Mouse (Mus musculus): Measurements from ENCODE around the gene Dnajc11. TPM values are rescaled to one million over a fixed set of nuclear protein-coding genes. Genes with fewer than 3 reads are reported as not detected.
A peak's percentile ranks its signal among the peaks of the same experiment; 100 is the strongest.

The Dnajc11 gene
- polyA plus RNA-seq, 1 experiment from 2014 or later: 29.2 TPM

- TF ChIP-seq CTCF (IDR thresholded peaks at IDR 0.05; ENCODE audit: low read depth) (no peak), EP300 (IDR thresholded peaks at IDR 0.05; ENCODE audit: low read depth) (no peak)
- no peaks in the 10 kb centered on the region for H3K9me3 ChIP-seq (ENCODE audit: low read length)
- H3K27ac ChIP-seq (ENCODE audit: low read depth): peak overlapping the region; percentile 78
- no peak for DNase-seq
- ATAC-seq: peak; percentile 2
- peaks cover 5% of the 10 kb centered on the region for H3K27me3 ChIP-seq (ENCODE audit: insufficient read depth, low read length)
- peaks cover 14% of the 10 kb centered on the region for H3K36me3 ChIP-seq (replicated peaks; ENCODE audit: insufficient read depth, low read length)
- WGBS (ENCODE audit: insufficient replicate concordance): 2% methylated on average over 47 of the region's 111 CpGs
- peak overlapping the region; percentile 100 for H3K4me2 ChIP-seq (ENCODE audit: low read depth, low read length)
- peak overlapping the region; percentile 97 for H3K4me3 ChIP-seq (ENCODE audit: low read depth, low read length)
- H3K4me1 ChIP-seq (ENCODE audit: insufficient read depth): peaks cover 17% of the 10 kb centered on the region
- H3K9ac ChIP-seq (replicated peaks): peak overlapping the region; percentile 95
Measured at GRCm38 (mm10) chr4:151995371-151996172, 62.1 kb downstream of the Dnajc11 start.

GRCm38 (mm10) chr4:151996173-151996950, 62.9 kb downstream of the Dnajc11 start, which contains the start of gene Phf13:
Gene Phf13 (minus strand): TSS chr4:151996258.
- peak within 1 kb of the TSS; percentile 95 for H3K9ac ChIP-seq (replicated peaks)
- WGBS (ENCODE audit: insufficient replicate concordance): 2% methylated on average over 58 of the region's 94 CpGs
- peaks cover 17% of the 10 kb centered on the region for H3K4me1 ChIP-seq (ENCODE audit: insufficient read depth)
- peak; percentile 96 for ATAC-seq
- peak; percentile 99 for DNase-seq
- TF ChIP-seq CTCF (IDR thresholded peaks at IDR 0.05; ENCODE audit: low read depth) (no peak), EP300 (IDR thresholded peaks at IDR 0.05; ENCODE audit: low read depth) (no peak)
- H3K27me3 ChIP-seq (ENCODE audit: insufficient read depth, low read length): peaks cover 5% of the 10 kb centered on the region
- H3K36me3 ChIP-seq (replicated peaks; ENCODE audit: insufficient read depth, low read length): peaks cover 8% of the 10 kb centered on the region
- H3K9me3 ChIP-seq (ENCODE audit: low read length): no peaks in the 10 kb centered on the region
- peak within 1 kb of the TSS; percentile 100 for H3K4me2 ChIP-seq (ENCODE audit: low read depth, low read length)
- peak within 1 kb of the TSS; percentile 98 for H3K27ac ChIP-seq (ENCODE audit: low read depth)
- H3K4me3 ChIP-seq (ENCODE audit: low read depth, low read length): peak within 1 kb of the TSS; percentile 97

- peak overlapping the region; percentile 82 for H3K9ac ChIP-seq (replicated peaks)
Measured at GRCm38 (mm10) chr4:151996951-151997222, 63.4 kb downstream of the Dnajc11 start.

GRCm38 (mm10) chr4:151997701-151998100, 64.2 kb downstream of the Dnajc11 start:
- Histone ChIP-seq H3K4me3 (ENCODE audit: low read depth, low read length) (peak overlapping the region; percentile 97; the same call in 1 of the 2 replicates), H3K9ac (replicated peaks) (peak overlapping the region; percentile 82; the same call in 1 of the 2 replicates), H3K36me3 (replicated peaks; ENCODE audit: insufficient read depth, low read length) (no peaks in the 10 kb centered on the region), H3K4me1 (ENCODE audit: insufficient read depth) (peaks cover 17% of the 10 kb centered on the region), H3K27me3 (ENCODE audit: insufficient read depth, low read length) (peaks cover 5% of the 10 kb centered on the region), H3K4me2 (ENCODE audit: low read depth, low read length) (peak overlapping the region; percentile 100), H3K9me3 (ENCODE audit: low read length) (no peaks in the 10 kb centered on the region), H3K27ac (ENCODE audit: low read depth) (no peak overlapping the region)
- TF ChIP-seq CTCF (IDR thresholded peaks at IDR 0.05; ENCODE audit: low read depth) (no peak), EP300 (IDR thresholded peaks at IDR 0.05; ENCODE audit: low read depth) (no peak)
- WGBS (ENCODE audit: insufficient replicate concordance): 53% methylated on average over 3 of the region's 3 CpGs
- no peak for DNase-seq
- no peak for ATAC-seq

More at GRCm38 (mm10) chr4:151996951-151997222, 63.4 kb downstream of the Dnajc11 start:
- 2% methylated on average over 13 of the region's 13 CpGs for WGBS (ENCODE audit: insufficient replicate concordance)
- TF ChIP-seq CTCF (IDR thresholded peaks at IDR 0.05; ENCODE audit: low read depth): no peak
- TF ChIP-seq EP300 (IDR thresholded peaks at IDR 0.05; ENCODE audit: low read depth): no peak
- peak overlapping the region; percentile 100 for H3K4me2 ChIP-seq (ENCODE audit: low read depth, low read length)
- no peak for DNase-seq
- peaks cover 5% of the 10 kb centered on the region for H3K27me3 ChIP-seq (ENCODE audit: insufficient read depth, low read length)
- peak overlapping the region; percentile 97 for H3K4me3 ChIP-seq (ENCODE audit: low read depth, low read length)
- peaks cover 3% of the 10 kb centered on the region for H3K36me3 ChIP-seq (replicated peaks; ENCODE audit: insufficient read depth, low read length)
- peak overlapping the region; percentile 98 for H3K27ac ChIP-seq (ENCODE audit: low read depth)
- no peaks in the 10 kb centered on the region for H3K9me3 ChIP-seq (ENCODE audit: low read length)
- peaks cover 17% of the 10 kb centered on the region for H3K4me1 ChIP-seq (ENCODE audit: insufficient read depth)
- no peak for ATAC-seq

- WGBS (ENCODE audit: insufficient replicate concordance): 34% methylated on average over 3 of the region's 3 CpGs
Measured at GRCm38 (mm10) chr4:151999481-151999880, 66.0 kb downstream of the Dnajc11 start.

GRCm38 (mm10) chr4:152000906-152001305, 67.4 kb downstream of the Dnajc11 start:
- DNase-seq (no peak), ATAC-seq (no peak)
- no peaks in the 10 kb centered on the region for H3K27me3 ChIP-seq (ENCODE audit: insufficient read depth, low read length)
- H3K4me3 ChIP-seq (ENCODE audit: low read depth, low read length): no peak overlapping the region
- 47% methylated on average over 4 of the region's 4 CpGs for WGBS (ENCODE audit: insufficient replicate concordance)
- no peak overlapping the region for H3K4me2 ChIP-seq (ENCODE audit: low read depth, low read length)
- no peak overlapping the region for H3K9ac ChIP-seq (replicated peaks)
- H3K9me3 ChIP-seq (ENCODE audit: low read length): no peaks in the 10 kb centered on the region
- H3K36me3 ChIP-seq (replicated peaks; ENCODE audit: insufficient read depth, low read length): no peaks in the 10 kb centered on the region
- H3K4me1 ChIP-seq (ENCODE audit: insufficient read depth): peaks cover 8% of the 10 kb centered on the region; the same call in 1 of the 2 replicates
- no peak overlapping the region for H3K27ac ChIP-seq (ENCODE audit: low read depth)
- no peak for TF ChIP-seq EP300 (IDR thresholded peaks at IDR 0.05; ENCODE audit: low read depth)
- TF ChIP-seq CTCF (IDR thresholded peaks at IDR 0.05; ENCODE audit: low read depth): no peak

More at GRCm38 (mm10) chr4:151999481-151999880, 66.0 kb downstream of the Dnajc11 start:
- Histone ChIP-seq H3K36me3 (replicated peaks; ENCODE audit: insufficient read depth, low read length) (no peaks in the 10 kb centered on the region), H3K4me3 (ENCODE audit: low read depth, low read length) (no peak overlapping the region), H3K27ac (ENCODE audit: low read depth) (no peak overlapping the region), H3K9ac (replicated peaks) (no peak overlapping the region), H3K27me3 (ENCODE audit: insufficient read depth, low read length) (no peaks in the 10 kb centered on the region), H3K4me2 (ENCODE audit: low read depth, low read length) (no peak overlapping the region), H3K9me3 (ENCODE audit: low read length) (no peaks in the 10 kb centered on the region), H3K4me1 (ENCODE audit: insufficient read depth) (peaks cover 15% of the 10 kb centered on the region)
- TF ChIP-seq CTCF (IDR thresholded peaks at IDR 0.05; ENCODE audit: low read depth) (no peak), EP300 (IDR thresholded peaks at IDR 0.05; ENCODE audit: low read depth) (no peak)
- DNase-seq (no peak), ATAC-seq (no peak)

Measured in liver, postnatal 0 days (tissue).